Mouse (Mus musculus): ENCODE data around the gene Olfr66. TPM values are rescaled to one million over a fixed set of nuclear protein-coding genes. Genes with fewer than 3 reads are reported as not detected.

Olfr66 gene
- total and polyA plus RNA-seq, 3 experiments = not detected

Other genes starting within 250 kb of the Olfr66 start
Only the 30 nearest of the 32 such genes appear.
- gene Olfr623, start 222.6 kb downstream of the Olfr66 start, total RNA-seq (2021) = not detected
- gene Olfr623, start 222.6 kb downstream of the Olfr66 start, polyA plus RNA-seq (2012; rRNA removed) = not detected in 2 replicates
- gene Olfr624, start 215.1 kb downstream of the Olfr66 start, total RNA-seq (2021) = not detected
- not detected in 2 replicates for gene Olfr624, start 215.1 kb downstream of the Olfr66 start, polyA plus RNA-seq (2012; rRNA removed)
- gene Olfr625-ps1, start 203.5 kb downstream of the Olfr66 start, total RNA-seq (2021) = not detected
- not detected in 2 replicates for gene Olfr625-ps1, start 203.5 kb downstream of the Olfr66 start, polyA plus RNA-seq (2012; rRNA removed)
- gene Olfr243, start 171.6 kb downstream of the Olfr66 start, total RNA-seq (2021) = not detected
- not detected in 2 replicates for gene Olfr243, start 171.6 kb downstream of the Olfr66 start, polyA plus RNA-seq (2012; rRNA removed)
- gene Olfr628, start 155.9 kb downstream of the Olfr66 start, total RNA-seq (2021) = not detected
- not detected in 2 replicates for gene Olfr628, start 155.9 kb downstream of the Olfr66 start, polyA plus RNA-seq (2012; rRNA removed)
- gene Olfr629, start 141.3 kb downstream of the Olfr66 start, total RNA-seq (2021) = not detected
- gene Olfr629, start 141.3 kb downstream of the Olfr66 start, polyA plus RNA-seq (2012; rRNA removed) = not detected in 2 replicates
- not detected for gene Olfr630, start 128.9 kb downstream of the Olfr66 start, total RNA-seq (2021)
- gene Olfr630, start 128.9 kb downstream of the Olfr66 start, polyA plus RNA-seq (2012; rRNA removed) = not detected in 2 replicates
- not detected for gene Olfr69, start 114.7 kb downstream of the Olfr66 start, total RNA-seq (2021)
- gene Olfr69, start 114.7 kb downstream of the Olfr66 start, polyA plus RNA-seq (2012; rRNA removed) = not detected in 2 replicates
- not detected for gene Olfr68, start 106.6 kb downstream of the Olfr66 start, total RNA-seq (2021)
- gene Olfr68, start 106.6 kb downstream of the Olfr66 start, polyA plus RNA-seq (2012; rRNA removed) = not detected in 2 replicates
- not detected for gene Olfr67, start 94.4 kb downstream of the Olfr66 start, total RNA-seq (2021)
- gene Olfr67, start 94.4 kb downstream of the Olfr66 start, polyA plus RNA-seq (2012; rRNA removed) = not detected in 2 replicates
- gene Hbb-bt, start 72.3 kb downstream of the Olfr66 start, total RNA-seq (2021) = 100 to 1,000 TPM; 120 to 218 TPM
- gene Hbb-bt, start 72.3 kb downstream of the Olfr66 start, polyA plus RNA-seq (2012; rRNA removed) = 48.3 and 61.8 TPM in 2 replicates
- 1,000 to 10,000 TPM; 1,531 to 2,097 TPM for gene Hbb-bs, start 58.2 kb downstream of the Olfr66 start, total RNA-seq (2021)
- gene Hbb-bs, start 58.2 kb downstream of the Olfr66 start, polyA plus RNA-seq (2012; rRNA removed) = 569 and 814 TPM in 2 replicates
- not detected for gene Hbb-bh2, start 45.7 kb downstream of the Olfr66 start, total RNA-seq (2021)
- not detected in 2 replicates for gene Hbb-bh2, start 45.7 kb downstream of the Olfr66 start, polyA plus RNA-seq (2012; rRNA removed)
- not detected for gene Hbb-bh1, start 43.1 kb downstream of the Olfr66 start, total RNA-seq (2021)
- not detected in 2 replicates for gene Hbb-bh1, start 43.1 kb downstream of the Olfr66 start, polyA plus RNA-seq (2012; rRNA removed)
- not detected for gene Hbb-y, start 33.0 kb downstream of the Olfr66 start, total RNA-seq (2021)
- not detected in 2 replicates for gene Hbb-y, start 33.0 kb downstream of the Olfr66 start, polyA plus RNA-seq (2012; rRNA removed)
- not detected for gene Olfr64, start 8.2 kb upstream of the Olfr66 start, total RNA-seq (2021)
- gene Olfr64, start 8.2 kb upstream of the Olfr66 start, polyA plus RNA-seq (2012; rRNA removed) = not detected in 2 replicates
- not detected for gene Olfr65, start 17.2 kb upstream of the Olfr66 start, total RNA-seq (2021)
- gene Olfr65, start 17.2 kb upstream of the Olfr66 start, polyA plus RNA-seq (2012; rRNA removed) = not detected in 2 replicates
- not detected for gene Olfr631, start 42.6 kb upstream of the Olfr66 start, total RNA-seq (2021)
- gene Olfr631, start 42.6 kb upstream of the Olfr66 start, polyA plus RNA-seq (2012; rRNA removed) = not detected in 2 replicates
- not detected for gene Olfr632, start 48.1 kb upstream of the Olfr66 start, total RNA-seq (2021)
- gene Olfr632, start 48.1 kb upstream of the Olfr66 start, polyA plus RNA-seq (2012; rRNA removed) = not detected in 2 replicates
- not detected for gene Olfr633, start 58.2 kb upstream of the Olfr66 start, total RNA-seq (2021)
- not detected in 2 replicates for gene Olfr633, start 58.2 kb upstream of the Olfr66 start, polyA plus RNA-seq (2012; rRNA removed)
- not detected for gene Olfr635, start 84.9 kb upstream of the Olfr66 start, total RNA-seq (2021)
- not detected in 2 replicates for gene Olfr635, start 84.9 kb upstream of the Olfr66 start, polyA plus RNA-seq (2012; rRNA removed)
- not detected for gene Olfr638, start 112.5 kb upstream of the Olfr66 start, total RNA-seq (2021)
- gene Olfr638, start 112.5 kb upstream of the Olfr66 start, polyA plus RNA-seq (2012; rRNA removed) = not detected in 2 replicates
- not detected for gene Olfr639, start 131.1 kb upstream of the Olfr66 start, total RNA-seq (2021)
- gene Olfr639, start 131.1 kb upstream of the Olfr66 start, polyA plus RNA-seq (2012; rRNA removed) = not detected in 2 replicates
- gene Olfr640, start 139.3 kb upstream of the Olfr66 start, total RNA-seq (2021) = not detected
- gene Olfr640, start 139.3 kb upstream of the Olfr66 start, polyA plus RNA-seq (2012; rRNA removed) = not detected in 2 replicates
- not detected for gene Olfr641, start 149.2 kb upstream of the Olfr66 start, total RNA-seq (2021)
- gene Olfr641, start 149.2 kb upstream of the Olfr66 start, polyA plus RNA-seq (2012; rRNA removed) = not detected in 2 replicates
- gene Olfr642, start 166.4 kb upstream of the Olfr66 start, total RNA-seq (2021) = not detected
- not detected in 2 replicates for gene Olfr642, start 166.4 kb upstream of the Olfr66 start, polyA plus RNA-seq (2012; rRNA removed)
- gene 4930516K23Rik, start 175.2 kb upstream of the Olfr66 start, total RNA-seq (2021) = not detected
- not detected in 2 replicates for gene 4930516K23Rik, start 175.2 kb upstream of the Olfr66 start, polyA plus RNA-seq (2012; rRNA removed)
- gene Olfr644, start 185.6 kb upstream of the Olfr66 start, total RNA-seq (2021) = not detected
- gene Olfr644, start 185.6 kb upstream of the Olfr66 start, polyA plus RNA-seq (2012; rRNA removed) = not detected in 2 replicates
- not detected for gene Olfr645, start 199.2 kb upstream of the Olfr66 start, total RNA-seq (2021)
- not detected in 2 replicates for gene Olfr645, start 199.2 kb upstream of the Olfr66 start, polyA plus RNA-seq (2012; rRNA removed)
- gene Olfr646, start 218.6 kb upstream of the Olfr66 start, total RNA-seq (2021) = not detected
- not detected in 2 replicates for gene Olfr646, start 218.6 kb upstream of the Olfr66 start, polyA plus RNA-seq (2012; rRNA removed)